Mouse (Mus musculus) testis, adult 2 months (tissue): ENCODE results near the gene Mfsd9.

Experiments used
- CTCF ChIP-seq: fragments of 200-500 bp; IDR thresholded peaks from 2 replicates; pipeline ENCODE4 v1.5.1; 2012; ENCODE audit warnings: low read depth, mild to moderate bottlenecking, inconsistent platforms, low read length, moderate library complexity; ENCODE audit not compliant: control insufficient read depth, insufficient read depth, insufficient replicate concordance
- POLR2A ChIP-seq: fragments of 200-500 bp; IDR thresholded peaks from 2 replicates; pipeline ENCODE4 v1.6.1; 2012; ENCODE audit warnings: low read depth, mild to moderate bottlenecking, inconsistent platforms, low read length, moderate library complexity; ENCODE audit not compliant: control insufficient read depth

DNA sequence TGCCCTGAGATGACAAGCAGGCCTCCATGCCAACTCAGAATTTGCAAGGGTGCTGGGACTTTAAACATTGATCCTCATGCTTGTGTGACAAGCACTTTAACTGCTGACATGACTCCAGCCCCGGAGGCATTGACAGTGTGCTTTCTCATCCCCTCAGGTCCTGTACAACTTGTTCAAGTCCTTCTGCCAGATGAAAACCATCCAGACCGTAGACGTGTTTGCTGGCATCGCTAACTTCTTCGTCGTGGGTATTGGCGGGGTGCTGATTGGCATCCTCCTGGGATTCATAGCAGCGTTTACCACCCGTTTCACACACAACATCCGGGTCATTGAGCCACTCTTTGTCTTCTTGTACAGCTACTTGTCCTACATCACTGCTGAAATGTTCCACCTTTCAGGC, 64.4 kb downstream of the Mfsd9 start:
- no peak for TF ChIP-seq CTCF
- no peak for TF ChIP-seq POLR2A
